Comparison of ENCODE assay signal across 28 mouse cellular contexts in the genomic region with DNA sequence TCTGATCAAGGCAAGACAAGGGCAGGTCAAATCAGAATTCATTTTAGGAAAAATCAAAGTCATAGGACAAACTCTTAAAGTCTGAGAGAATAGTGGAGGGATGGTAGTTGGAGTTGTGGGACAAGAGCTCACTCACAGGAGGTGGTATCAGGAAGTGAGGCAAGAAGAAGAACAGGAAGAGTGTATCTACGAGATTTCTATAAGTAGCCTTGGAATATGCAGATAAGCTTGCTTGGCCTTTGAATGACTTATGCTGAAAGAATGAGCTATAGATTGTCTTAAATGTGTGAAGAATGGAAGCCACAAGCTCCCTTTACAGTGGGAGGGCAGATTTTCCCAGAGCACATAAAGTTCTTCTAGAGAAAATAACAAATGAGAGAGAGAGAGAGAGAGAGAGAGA. TPM values are rescaled to one million over a fixed set of nuclear protein-coding genes. Genes with fewer than 3 reads are reported as not detected.
DNase-seq lines count a peak whose midpoint lies in the region; ATAC-seq and TF ChIP-seq lines count a peak whose summit lies in the region.
"Had no signal": no experiment of that assay in that cellular context is flagged by ENCODE, and none has a peak within 500 bp of the region (broad histone marks: within the 10 kb centered on the region; RNA-seq: fewer than 3 reads in every experiment).

No protein-coding gene starts in this region.

- H3K9ac ChIP-seq in lung, postnatal 0 days (replicated peaks; ENCODE audit: low read depth): no peak overlapping the region
- H3K9ac ChIP-seq: forebrain, embryonic 13.5 days; heart, embryonic 13.5 days; hindbrain, embryonic 14.5 days had no signal

- no peak overlapping the region for H3K27ac ChIP-seq in lung, postnatal 0 days (ENCODE audit: low read length)
- H3K27ac ChIP-seq: forebrain, embryonic 10.5 days; forebrain, embryonic 13.5 days; heart, adult 2 months; heart, embryonic 10.5 days; heart, embryonic 13.5 days; hindbrain, embryonic 14.5 days; hindbrain, postnatal 0 days had no signal

- no peak overlapping the region for H3K4me2 ChIP-seq in lung, postnatal 0 days (replicated peaks; ENCODE audit: low read depth, low read length)
- H3K4me2 ChIP-seq: forebrain, embryonic 13.5 days; heart, embryonic 13.5 days; hindbrain, embryonic 14.5 days had no signal

- peak; percentile 1 for DNase-seq in lung, postnatal 0 days (ENCODE audit: low spot score)
- DNase-seq in lung, postnatal 25 days (ENCODE audit: low spot score): no peak
- peak; percentile 37 for DNase-seq in MEL-GATA-1-ER (ENCODE audit: extremely low read depth, low read depth)
- DNase-seq in cerebellum, adult 11 months: no peak
- DNase-seq: adrenal gland, adult 2 months; adrenal gland, postnatal 14 days; cerebellum, adult 18-20 months; cerebellum, adult 9-10 months; cerebellum, postnatal 14 days; embryo, embryonic 11 days; gastrocnemius, postnatal 10 days; gastrocnemius, postnatal 36 days; heart, adult 2 months; heart, postnatal 14 days; heart, postnatal 4 days had no signal

- no peak overlapping the region for H3K4me3 ChIP-seq in lung, postnatal 0 days (ENCODE audit: low read depth, low read length)
- H3K4me3 ChIP-seq: forebrain, embryonic 10.5 days; forebrain, embryonic 13.5 days; heart, adult 2 months; heart, embryonic 10.5 days; heart, embryonic 13.5 days had no signal

- no peak for TF ChIP-seq EP300 in lung, postnatal 0 days (IDR thresholded peaks at IDR 0.05)

- H3K4me1 ChIP-seq in lung, postnatal 0 days (ENCODE audit: insufficient read depth, low read depth, low read length): no peaks in the 10 kb centered on the region
- H3K4me1 ChIP-seq: forebrain, embryonic 10.5 days; heart, embryonic 10.5 days; heart, embryonic 13.5 days had no signal

- TF ChIP-seq CTCF in lung, postnatal 0 days (IDR thresholded peaks at IDR 0.05): no peak

- no peak for ATAC-seq in lung, postnatal 0 days
- peak; percentile 42; the same call in 1 of the 2 replicates for ATAC-seq in common myeloid progenitor, adult 5-6 weeks (replicated peaks; ENCODE audit: low read depth, poor library complexity, severe bottlenecking)
- no peak for ATAC-seq in monocyte, adult 5-6 weeks (replicated peaks; ENCODE audit: insufficient number of reproducible peaks, low FRiP score, low TSS enrichment, poor library complexity, severe bottlenecking)
- ATAC-seq: CD4-positive, CD25-positive, alpha-beta regulatory T cell, adult 4 months; forebrain, embryonic 13.5 days; forebrain, embryonic 16.5 days; hindbrain, postnatal 0 days; inflammation-experienced regulatory T-cells, adult 6 months; Patski had no signal

- H3K36me3 ChIP-seq in lung, postnatal 0 days (ENCODE audit: insufficient read depth, low read length): no peaks in the 10 kb centered on the region
- H3K36me3 ChIP-seq: forebrain, embryonic 10.5 days; heart, embryonic 10.5 days; heart, embryonic 13.5 days had no signal

- H3K27me3 ChIP-seq in lung, postnatal 0 days (replicated peaks; ENCODE audit: insufficient read depth, low read length): no peaks in the 10 kb centered on the region
- H3K27me3 ChIP-seq: heart, embryonic 13.5 days; Patski had no signal

- 24% methylated on average over 1 of the region's 1 CpGs for WGBS in lung, postnatal 0 days

- H3K9me3 ChIP-seq in lung, postnatal 0 days (ENCODE audit: low read length): no peaks in the 10 kb centered on the region
- H3K9me3 ChIP-seq: forebrain, embryonic 10.5 days; forebrain, embryonic 13.5 days; heart, embryonic 10.5 days; heart, embryonic 13.5 days had no signal

RNA-seq across cellular contexts. Expression of a gene that starts 21.8 kb away (rescaled TPM):
- 0.58 and 0.83 TPM in 2 replicates for polyA plus RNA-seq in lung, postnatal 0 days (2015; fragmentation: Nextera tagmentation; extraction: Ambion mirVana)
- total RNA-seq in common myeloid progenitor, adult 5-6 weeks (2017): 1.6 and 3.1 TPM in 2 replicates
- 0.32 to 2.3 TPM in 2 of 3 replicates, not detected in the other for total RNA-seq in monocyte, adult 5-6 weeks (2017)
- polyA plus RNA-seq: C2C12; inflammation-experienced regulatory T-cells, adult 6 months had no signal

Comparison
In these comparisons a context has a peak if more than half of its experiments do, and no peak if none do; other contexts are left out.
1. DNase-seq: peak in lung, postnatal 0 days (single experiment) and MEL-GATA-1-ER (single experiment); none in lung, postnatal 25 days (single experiment) and cerebellum, adult 11 months (single experiment).